Mouse (Mus musculus) hindbrain, embryonic 11.5 days (tissue): ENCODE results near the gene Gmeb2. TPM values are rescaled to one million over a fixed set of nuclear protein-coding genes. Genes with fewer than 3 reads are reported as not detected.
"Not testable (repeated sequence)": the region's sequence is repeated elsewhere in the genome, so short reads cannot be mapped to it uniquely, and the experiment has no call there.

Experiments used
- ATAC-seq: fragments of 200-750 bp; cut with Nextera tagmentation; 2 replicates; pipeline ENCODE4 v1.8.0; 2017; ENCODE audit warnings: mild to moderate bottlenecking, moderate TSS enrichment, moderate library complexity; ENCODE audit not compliant: low FRiP score
- DNase-seq: peaks from one replicate; pipeline ENCODE4 v3.0.0-alpha.2; 2015; ENCODE audit warnings: low spot score
- H3K27ac ChIP-seq: fragments of 300-500 bp; sonication (generic); 2 replicates; pipeline ENCODE4 v1.5.1; 2014; ENCODE audit warnings: mild to moderate bottlenecking, low read depth, low read length
- H3K27me3 ChIP-seq: fragments of 300-500 bp; sonication (generic); 2 replicates; pipeline ENCODE4 v1.6.1; 2014; ENCODE audit warnings: mild to moderate bottlenecking, low read length, moderate library complexity, mixed read lengths; ENCODE audit not compliant: control insufficient read depth, insufficient read depth
- H3K36me3 ChIP-seq: fragments of 300-500 bp; sonication (generic); 2 replicates; pipeline ENCODE4 v1.6.1; 2014; ENCODE audit warnings: mild to moderate bottlenecking, low read length, moderate library complexity, mixed read lengths; ENCODE audit not compliant: control insufficient read depth, insufficient read depth
- H3K4me1 ChIP-seq: fragments of 300-500 bp; sonication (generic); replicated peaks from 2 replicates; pipeline ENCODE4 v1.6.1; 2014; ENCODE audit warnings: low read length, mixed read lengths; ENCODE audit not compliant: control insufficient read depth, insufficient read depth
- H3K4me2 ChIP-seq: fragments of 300-500 bp; sonication (generic); replicated peaks from 2 replicates; pipeline ENCODE4 v1.6.1; 2014; ENCODE audit warnings: mild to moderate bottlenecking, low read depth, low read length
- H3K4me3 ChIP-seq: fragments of 300-500 bp; sonication (generic); 2 replicates; pipeline ENCODE4 v1.5.1; 2014; ENCODE audit warnings: low read depth, low read length
- H3K9ac ChIP-seq: fragments of 300-500 bp; sonication (generic); 2 replicates; pipeline ENCODE4 v1.6.1; 2014; ENCODE audit warnings: low read depth, low read length
- H3K9me3 ChIP-seq: fragments of 300-500 bp; sonication (generic); 2 replicates; pipeline ENCODE4 v1.6.1; 2016; ENCODE audit warnings: low read length; ENCODE audit not compliant: control insufficient read depth
- WGBS: fragments of 180-500 bp; shearing (Covaris S2); extraction: QIAGEN DNeasy Blood & Tissue Kit; methylation state at CpG from one replicate; pipeline ENCODE4 v1.1.7; 2014; 5-methylcytosine and 5-hydroxymethylcytosine counted together
- polyA plus RNA-seq: library from polyadenylated mRNA; unstranded; fragments of >200 nt; fragmentation: Nextera tagmentation; extraction: Ambion mirVana; gene quantifications from 2 replicates; pipeline ENCODE4 v1.2.1, GENCODE M21; 2014

The Gmeb2 gene
- polyA plus RNA-seq, result 17.9 and 19.7 TPM in 2 replicates

- peak within 1 kb of the TSS; percentile 50 for H3K4me2 ChIP-seq
- WGBS, result under 1% methylated on average over 23 of the region's 38 CpGs
- not testable (repeated sequence) for H3K36me3 ChIP-seq, H3K9me3 ChIP-seq, H3K4me1 ChIP-seq, H3K27me3 ChIP-seq
- DNase-seq (peak; percentile 97), ATAC-seq (peak; percentile 96)
- H3K9ac ChIP-seq, result peak within 1 kb of the TSS; percentile 88
- peak within 1 kb of the TSS; percentile 66 for H3K4me3 ChIP-seq
- H3K27ac ChIP-seq, result peak within 1 kb of the TSS; percentile 97
Measured at GRCm38 (mm10) chr2:181287958-181288350, at the start of gene Gmeb2. TSS of gene Gmeb2 (minus strand) at chr2:181288035.

GRCm38 (mm10) chr2:181334023-181334422 lies 46.2 kb upstream of the Gmeb2 start:
- Histone ChIP-seq H3K9me3 (no peaks in the 10 kb centered on the region), H3K27ac (no peak overlapping the region), H3K27me3 (no peaks in the 10 kb centered on the region), H3K4me1 (no peaks in the 10 kb centered on the region), H3K4me2 (no peak overlapping the region), H3K36me3 (0 out of 2 replicates have a peak, but pooled peaks cover 3% of the 10 kb centered on the region), H3K4me3 (no peak overlapping the region), H3K9ac (no peak overlapping the region)
- ATAC-seq (no peak), DNase-seq (peak; percentile 79)
- WGBS, result 62% methylated on average over 3 of the region's 3 CpGs

GRCm38 (mm10) chr2:181332542-181332941 lies 44.7 kb upstream of the Gmeb2 start:
- no peak overlapping the region for H3K4me2 ChIP-seq
- H3K36me3 ChIP-seq, result 0 out of 2 replicates have a peak, but pooled peaks cover 5% of the 10 kb centered on the region
- no peak for ATAC-seq
- H3K9ac ChIP-seq, result no peak overlapping the region
- no peak overlapping the region for H3K27ac ChIP-seq
- no peak for DNase-seq
- no peak overlapping the region for H3K4me3 ChIP-seq
- no peaks in the 10 kb centered on the region for H3K27me3 ChIP-seq
- no peaks in the 10 kb centered on the region for H3K9me3 ChIP-seq
- no peaks in the 10 kb centered on the region for H3K4me1 ChIP-seq

- no peak for DNase-seq
- no peak overlapping the region for H3K27ac ChIP-seq
- no peaks in the 10 kb centered on the region for H3K9me3 ChIP-seq
- H3K4me2 ChIP-seq, result no peak overlapping the region
- no peak overlapping the region for H3K9ac ChIP-seq
- WGBS, result 98% methylated on average over 2 of the region's 2 CpGs
- peaks cover 5% of the 10 kb centered on the region for H3K36me3 ChIP-seq
- H3K4me3 ChIP-seq, result no peak overlapping the region
- no peaks in the 10 kb centered on the region for H3K4me1 ChIP-seq
- no peaks in the 10 kb centered on the region for H3K27me3 ChIP-seq
- ATAC-seq, result no peak
Measured at GRCm38 (mm10) chr2:181326098-181326497, 38.3 kb upstream of the Gmeb2 start.

GRCm38 (mm10) chr2:181322136-181322535 lies 34.3 kb upstream of the Gmeb2 start:
- DNase-seq (no peak), ATAC-seq (no peak)
- Histone ChIP-seq H3K9ac (no peak overlapping the region), H3K4me3 (no peak overlapping the region), H3K4me2 (no peak overlapping the region), H3K36me3 (peaks cover 2% of the 10 kb centered on the region), H3K27ac (no peak overlapping the region), H3K4me1 (peaks cover 2% of the 10 kb centered on the region), H3K9me3 (no peaks in the 10 kb centered on the region), H3K27me3 (no peaks in the 10 kb centered on the region)
- WGBS, result 68% methylated on average over 5 of the region's 5 CpGs

- peaks cover 2% of the 10 kb centered on the region for H3K4me1 ChIP-seq
- peaks cover 2% of the 10 kb centered on the region for H3K36me3 ChIP-seq
- 12% methylated on average over 7 of the region's 7 CpGs for WGBS
- peak overlapping the region; percentile 60 for H3K4me2 ChIP-seq
- DNase-seq, result no peak
- no peaks in the 10 kb centered on the region for H3K9me3 ChIP-seq
- peak overlapping the region; percentile 67; the same call in 1 of the 2 replicates for H3K27ac ChIP-seq
- ATAC-seq, result no peak
- H3K9ac ChIP-seq, result peak overlapping the region; percentile 62
- H3K27me3 ChIP-seq, result no peaks in the 10 kb centered on the region; the same call in 1 of the 2 replicates
- peak overlapping the region; percentile 63 for H3K4me3 ChIP-seq
Measured at GRCm38 (mm10) chr2:181320103-181320499, 32.3 kb upstream of the Gmeb2 start.

- peaks cover 2% of the 10 kb centered on the region for H3K36me3 ChIP-seq
- H3K9ac ChIP-seq, result peak within 1 kb of the TSS; percentile 62
- peak within 1 kb of the TSS; percentile 60 for H3K4me2 ChIP-seq
- 7% methylated on average over 40 of the region's 40 CpGs for WGBS
- H3K9me3 ChIP-seq, result no peaks in the 10 kb centered on the region
- ATAC-seq (peak; percentile 93), DNase-seq (peak; percentile 93)
- H3K4me1 ChIP-seq, result peaks cover 2% of the 10 kb centered on the region
- peak within 1 kb of the TSS; percentile 63 for H3K4me3 ChIP-seq
- H3K27ac ChIP-seq, result peak within 1 kb of the TSS; percentile 67
- no peaks in the 10 kb centered on the region; the same call in 1 of the 2 replicates for H3K27me3 ChIP-seq
Measured at GRCm38 (mm10) chr2:181319248-181320102, 31.6 kb upstream of the Gmeb2 start, which contains the start of gene Rtel1. TSS of gene Rtel1 (plus strand) at chr2:181319739.

GRCm38 (mm10) chr2:181314080-181314810 lies 26.4 kb upstream of the Gmeb2 start, which contains the start of gene Stmn3:
TSS of gene Stmn3 (minus strand) at chr2:181314500.
- ATAC-seq (peak; percentile 88), DNase-seq (peak; percentile 82)
- H3K36me3 ChIP-seq, result no peaks in the 10 kb centered on the region
- WGBS, result 3% methylated on average over 22 of the region's 23 CpGs
- H3K27me3 ChIP-seq, result peaks cover 2% of the 10 kb centered on the region; the same call in 1 of the 2 replicates
- no peaks in the 10 kb centered on the region for H3K9me3 ChIP-seq
- H3K4me1 ChIP-seq, result peaks cover 2% of the 10 kb centered on the region
- peak within 1 kb of the TSS; percentile 58 for H3K4me3 ChIP-seq
- peak within 1 kb of the TSS; percentile 49 for H3K4me2 ChIP-seq
- peak within 1 kb of the TSS; percentile 90 for H3K9ac ChIP-seq
- H3K27ac ChIP-seq, result peak within 1 kb of the TSS; percentile 82
